Mouse (Mus musculus): ENCODE data around the gene Ing1.

GRCm38 (mm10) chr8:11575604-11576384 lies 20.4 kb downstream of the Ing1 start:
- TF ChIP-seq POLR2A (IDR thresholded peaks at IDR 0.05; ENCODE audit: extremely low read depth, insufficient read depth, low read length) = no peak
- no peak for TF ChIP-seq CTCF (IDR thresholded peaks at IDR 0.05; ENCODE audit: low read depth, low read length)

Data from liver, adult 2 months (tissue).